Mouse (Mus musculus): ENCODE results near the gene Gas2l2. TPM values are rescaled to one million over a fixed set of nuclear protein-coding genes. Genes with fewer than 3 reads are reported as not detected.

The Gas2l2 gene
- not detected for total RNA-seq (2021)
- 0.10 TPM in 1 of 2 replicates, not detected in the other for polyA plus RNA-seq (2012; rRNA removed)
- long read RNA-seq = 0 reads

DNA sequence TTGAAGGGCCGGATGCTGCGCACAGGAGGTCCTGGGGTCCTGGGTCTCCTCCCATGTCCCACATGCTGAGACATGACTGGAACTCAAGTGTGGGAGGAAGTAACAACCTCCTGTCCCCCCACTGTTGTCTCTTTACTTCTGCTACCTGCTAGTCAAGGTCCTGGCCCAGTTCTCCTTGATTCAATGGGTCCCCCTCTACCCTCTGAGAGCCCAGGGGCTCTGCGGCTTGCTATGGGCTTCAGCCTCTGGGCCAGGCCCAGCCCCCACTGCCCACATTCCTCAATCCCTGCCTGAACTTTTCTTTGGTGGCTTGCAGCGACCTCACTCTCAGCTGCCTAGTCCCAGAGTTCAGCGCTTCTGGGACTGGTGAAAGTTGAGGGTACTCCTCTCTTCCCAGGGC lies at the start of gene Gas2l2:
Gene Gas2l2 (minus strand): TSS at position 101 of the 400 bp plus-strand sequence.
- no peak for DNase-seq
- Histone ChIP-seq H3K79me2 (replicated peaks; ENCODE audit: control insufficient read depth, insufficient read depth, low read length) (no peaks in the 10 kb centered on the region), H3K27ac (no peak within 1 kb of the TSS), H3K27me3 (ENCODE audit: control insufficient read depth, insufficient read depth, low read length) (peaks cover 3% of the 10 kb centered on the region), H3K9ac (ENCODE audit: low read depth, low read length) (no peak within 1 kb of the TSS), H3K4me3 (no peak within 1 kb of the TSS), H3K36me3 (ENCODE audit: control insufficient read depth, insufficient read depth, low read length) (no peaks in the 10 kb centered on the region), H3K4me1 (ENCODE audit: control insufficient read depth, insufficient read depth, low read length) (no peaks in the 10 kb centered on the region)
- intact Hi-C loops (cut with DNase I) = no loop called here
- WGBS = 67% methylated on average over 5 of the region's 5 CpGs
- no peak for TF ChIP-seq CTCF (IDR thresholded peaks at IDR 0.05)

GRCm38 (mm10) chr11:83473235-83474016 lies 44.2 kb upstream of the Gas2l2 start:
- Histone ChIP-seq H3K4me3 (peak overlapping the region; percentile 78), H3K27me3 (ENCODE audit: control insufficient read depth, insufficient read depth, low read length) (no peaks in the 10 kb centered on the region), H3K36me3 (ENCODE audit: control insufficient read depth, insufficient read depth, low read length) (peaks cover 9% of the 10 kb centered on the region), H3K4me1 (ENCODE audit: control insufficient read depth, insufficient read depth, low read length) (peaks cover 4% of the 10 kb centered on the region), H3K27ac (peak overlapping the region; percentile 90), H3K79me2 (replicated peaks; ENCODE audit: control insufficient read depth, insufficient read depth, low read length) (no peaks in the 10 kb centered on the region), H3K9ac (ENCODE audit: low read depth, low read length) (peak overlapping the region; percentile 93)
- TF ChIP-seq EP300 (IDR thresholded peaks at IDR 0.05; ENCODE audit: insufficient read depth, low read depth, low read length) (no peak), CTCF (IDR thresholded peaks at IDR 0.05) (no peak), POLR2A (IDR thresholded peaks at IDR 0.05; ENCODE audit: insufficient read depth, low read depth, low read length) (no peak)
- no peak for DNase-seq
- intact Hi-C loops (cut with DNase I) = no loop called here
- WGBS = under 1% methylated on average over 52 of the region's 52 CpGs

DNA sequence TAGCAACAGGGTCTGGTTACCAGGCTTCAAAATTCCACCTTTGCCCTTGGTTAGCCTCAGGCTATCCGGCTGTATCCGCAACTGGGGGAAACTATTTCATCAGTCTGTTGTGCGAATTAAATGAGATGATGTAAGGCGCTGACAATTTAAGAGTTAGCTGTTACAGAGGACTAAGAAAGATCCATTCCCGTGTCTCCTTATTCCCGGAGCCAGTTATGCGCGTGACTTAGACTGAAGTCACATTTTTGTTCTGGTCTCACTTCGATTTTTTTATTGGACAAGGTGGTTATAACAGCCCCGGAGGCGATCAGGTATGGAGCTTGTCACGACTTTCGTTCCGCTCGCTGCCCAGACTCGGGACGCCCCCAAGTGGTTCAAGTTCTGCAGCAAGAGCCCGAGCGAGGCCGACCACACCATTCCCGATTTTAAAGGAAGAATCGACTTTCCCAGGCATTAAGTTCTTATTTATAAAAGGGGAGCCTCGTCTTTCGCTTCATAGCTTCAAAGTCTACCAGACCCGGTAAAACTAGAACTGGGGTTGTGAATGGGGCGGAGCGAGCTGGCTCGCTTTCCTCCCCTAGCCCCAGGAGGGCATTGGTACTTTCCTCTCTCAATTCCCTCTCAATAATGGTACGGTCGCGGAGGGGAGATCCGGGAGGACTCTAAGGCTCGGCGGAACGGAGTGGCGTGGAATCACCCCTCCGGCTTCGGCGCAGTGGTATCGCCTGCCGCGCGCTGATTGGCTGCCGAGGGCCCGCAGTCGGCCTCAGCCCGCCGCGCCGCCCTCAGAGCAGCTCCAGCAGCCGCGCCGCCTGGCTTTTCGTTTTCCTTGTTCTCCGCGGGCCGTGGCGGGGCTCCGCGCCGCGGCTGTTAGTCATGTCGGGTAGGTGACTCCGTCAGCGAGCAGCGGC lies 43.3 kb upstream of the Gas2l2 start, which contains the start of gene Taf15:
Gene Taf15 (plus strand): TSS at position 763 of the 911 bp plus-strand sequence.
- H3K27ac ChIP-seq = peak within 1 kb of the TSS; percentile 90
- peak within 1 kb of the TSS; percentile 93 for H3K9ac ChIP-seq (ENCODE audit: low read depth, low read length)
- intact Hi-C loops (cut with DNase I) = loop anchor here (1.0 kb wide), 1 partner anchor 29 kb away; no protein-coding TSS in a partner anchor
- peak; percentile 80 for TF ChIP-seq POLR2A (IDR thresholded peaks at IDR 0.05; ENCODE audit: insufficient read depth, low read depth, low read length)
- peak; percentile 62; the same call in 1 of the 2 replicates for TF ChIP-seq EP300 (IDR thresholded peaks at IDR 0.05; ENCODE audit: insufficient read depth, low read depth, low read length)
- TF ChIP-seq CTCF (IDR thresholded peaks at IDR 0.05) = peak; percentile 85
- H3K36me3 ChIP-seq (ENCODE audit: control insufficient read depth, insufficient read depth, low read length) = peaks cover 9% of the 10 kb centered on the region
- peak; percentile 99 to 100 for DNase-seq
- no peaks in the 10 kb centered on the region for H3K79me2 ChIP-seq (replicated peaks; ENCODE audit: control insufficient read depth, insufficient read depth, low read length)
- WGBS = 1% methylated on average over 66 of the region's 66 CpGs
- peak within 1 kb of the TSS; percentile 78 for H3K4me3 ChIP-seq
- H3K27me3 ChIP-seq (ENCODE audit: control insufficient read depth, insufficient read depth, low read length) = no peaks in the 10 kb centered on the region
- peaks cover 4% of the 10 kb centered on the region for H3K4me1 ChIP-seq (ENCODE audit: control insufficient read depth, insufficient read depth, low read length)

DNA sequence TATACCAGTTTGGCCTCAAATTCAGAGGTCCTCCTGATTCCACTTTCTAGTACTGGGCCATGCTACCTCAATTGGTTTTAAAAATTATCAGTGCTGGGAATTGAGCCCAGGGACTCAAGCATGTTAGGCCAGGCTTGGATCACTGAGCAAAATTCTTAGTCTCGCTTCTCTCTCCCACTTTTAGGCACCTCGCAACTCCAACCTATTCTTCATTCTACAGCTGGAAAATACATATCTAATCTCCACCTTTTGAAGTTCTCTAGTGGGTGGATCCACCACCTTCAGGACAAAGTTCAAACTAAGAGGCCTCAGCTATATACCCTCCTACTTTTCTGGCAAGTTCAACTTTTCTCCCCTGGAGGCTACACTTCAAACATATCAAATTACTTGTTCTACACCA lies 42.5 kb upstream of the Gas2l2 start:
- WGBS = 83% methylated on average over 2 of the region's 2 CpGs
- intact Hi-C loops (cut with DNase I) = loop anchor here (1.0 kb wide), 1 partner anchor 28 kb away; no protein-coding TSS in a partner anchor
- H3K4me1 ChIP-seq (ENCODE audit: control insufficient read depth, insufficient read depth, low read length) = peaks cover 9% of the 10 kb centered on the region
- peaks cover 9% of the 10 kb centered on the region for H3K36me3 ChIP-seq (ENCODE audit: control insufficient read depth, insufficient read depth, low read length)
- H3K4me3 ChIP-seq = no peak overlapping the region
- no peak for DNase-seq
- H3K27ac ChIP-seq = no peak overlapping the region
- no peak overlapping the region for H3K9ac ChIP-seq (ENCODE audit: low read depth, low read length)
- H3K79me2 ChIP-seq (replicated peaks; ENCODE audit: control insufficient read depth, insufficient read depth, low read length) = no peaks in the 10 kb centered on the region
- H3K27me3 ChIP-seq (ENCODE audit: control insufficient read depth, insufficient read depth, low read length) = no peaks in the 10 kb centered on the region
- TF ChIP-seq POLR2A (IDR thresholded peaks at IDR 0.05; ENCODE audit: insufficient read depth, low read depth, low read length) (no peak), CTCF (IDR thresholded peaks at IDR 0.05) (no peak), EP300 (IDR thresholded peaks at IDR 0.05; ENCODE audit: insufficient read depth, low read depth, low read length) (no peak)

DNA sequence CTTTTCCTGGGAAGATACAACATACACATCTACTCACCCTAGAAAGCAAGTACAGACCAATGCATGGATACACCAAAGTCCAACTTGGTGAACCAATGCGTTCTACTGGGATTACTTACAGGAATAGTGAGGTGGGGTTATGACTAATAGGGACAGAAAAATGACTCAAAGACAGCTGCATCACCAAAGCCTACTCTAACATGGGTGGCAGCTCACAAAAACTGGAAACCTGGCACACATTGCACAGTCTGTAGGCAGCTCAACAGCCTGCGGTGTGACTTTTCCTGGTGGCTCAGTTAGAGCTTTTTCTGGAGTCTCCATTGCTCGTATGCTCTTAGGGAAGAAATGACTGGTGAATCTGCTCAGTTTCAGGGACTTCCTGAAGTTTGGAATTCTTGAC lies 39.5 kb upstream of the Gas2l2 start:
- no peak for DNase-seq
- H3K27me3 ChIP-seq (ENCODE audit: control insufficient read depth, insufficient read depth, low read length) = no peaks in the 10 kb centered on the region
- no peak overlapping the region for H3K9ac ChIP-seq (ENCODE audit: low read depth, low read length)
- H3K36me3 ChIP-seq (ENCODE audit: control insufficient read depth, insufficient read depth, low read length) = peaks cover 4% of the 10 kb centered on the region; the same call in 1 of the 2 replicates
- no peaks in the 10 kb centered on the region for H3K79me2 ChIP-seq (replicated peaks; ENCODE audit: control insufficient read depth, insufficient read depth, low read length)
- no peak overlapping the region for H3K4me3 ChIP-seq
- no peak overlapping the region for H3K27ac ChIP-seq
- H3K4me1 ChIP-seq (ENCODE audit: control insufficient read depth, insufficient read depth, low read length) = peaks cover 14% of the 10 kb centered on the region
- no peak for TF ChIP-seq CTCF (IDR thresholded peaks at IDR 0.05)
- intact Hi-C loops (cut with DNase I) = loop anchor here (5.0 kb wide), 1 partner anchor 516 kb away; the partner anchor contains the start of gene Slfn5
- 93% methylated on average over 3 of the region's 3 CpGs for WGBS

Measured in heart, adult 2 months (tissue).